Mouse (Mus musculus) liver, adult (tissue): ENCODE data around the gene Lsm4.

Experiments used
- GATA4 ChIP-seq: IDR thresholded peaks from 2 replicates; pipeline ENCODE4 v1.6.1; 2014; ENCODE audit warnings: mild to moderate bottlenecking, low read length; ENCODE audit not compliant: insufficient replicate concordance

Gene Lsm4

GRCm38 (mm10) chr8:70723486-70724210 is 50.6 kb downstream of the Lsm4 start, which contains the start of gene Pde4c:
Gene Pde4c (plus strand): TSS chr8:70723720.
- TF ChIP-seq GATA4: no peak

GRCm38 (mm10) chr8:70724216-70724615 is 51.2 kb downstream of the Lsm4 start:
- no peak for TF ChIP-seq GATA4

GRCm38 (mm10) chr8:70725792-70726447 is 52.9 kb downstream of the Lsm4 start:
- no peak for TF ChIP-seq GATA4

GRCm38 (mm10) chr8:70726721-70727120 is 53.7 kb downstream of the Lsm4 start:
- no peak for TF ChIP-seq GATA4
